Comparison of ENCODE assay signal across 9 mouse cellular contexts in genomic region chr9:58873541-58874324, GRCm38 (mm10). TPM values are rescaled to one million over a fixed set of nuclear protein-coding genes. Genes with fewer than 3 reads are reported as not detected.
DNase-seq lines count a peak whose midpoint lies in the region; ATAC-seq and TF ChIP-seq lines count a peak whose summit lies in the region.
"Had no signal": no experiment of that assay in that cellular context is flagged by ENCODE, and none has a peak within 500 bp of the region (broad histone marks: within the 10 kb centered on the region; RNA-seq: fewer than 3 reads in every experiment).

No protein-coding gene starts in this region.

- no peak for ATAC-seq in kidney, embryonic 14.5 days (ENCODE audit: low FRiP score, low TSS enrichment)
- ATAC-seq in hindbrain, embryonic 11.5 days (ENCODE audit: low FRiP score), result no peak
- peak; percentile 47; the same call in 1 of the 2 replicates for ATAC-seq in monocyte, adult 5-6 weeks (replicated peaks; ENCODE audit: insufficient number of reproducible peaks, low FRiP score, low TSS enrichment, poor library complexity, severe bottlenecking)

- TF ChIP-seq CTCF in kidney, adult 2 months (conservative IDR thresholded peaks at IDR 0.05; ENCODE audit: insufficient read depth, insufficient read length, low read depth, low read length), result peak; percentile 93

- DNase-seq in kidney, adult 2 months, result peak; percentile 56
- DNase-seq in adrenal gland, adult 2 months, result peak; percentile 61
- DNase-seq in embryo, embryonic 10.5 days (ENCODE audit: low spot score), result peak; percentile 76
- DNase-seq in hindbrain, embryonic 11.5 days (ENCODE audit: low spot score), result peak; percentile 69
- DNase-seq in left cerebral cortex, postnatal 10 days (ENCODE audit: extremely low spot score in 1 of 2, low spot score in 2 of 2), result peak; percentile 67 to 74
- DNase-seq in thymus, postnatal 36 days, result peak; percentile 40 to 41

- 47% methylated on average over 10 of the region's 10 CpGs for WGBS in kidney, adult 2 months
- 41% methylated on average over 10 of the region's 10 CpGs for WGBS in kidney, embryonic 14.5 days
- 55% methylated on average over 10 of the region's 10 CpGs for WGBS in hindbrain, embryonic 11.5 days

- H3K27me3 ChIP-seq in kidney, adult 2 months (replicated peaks; ENCODE audit: control insufficient read depth, insufficient read depth, low read length), result no peaks in the 10 kb centered on the region
- no peaks in the 10 kb centered on the region for H3K27me3 ChIP-seq in kidney, embryonic 14.5 days (ENCODE audit: control insufficient read depth, insufficient read depth, low read length)
- H3K27me3 ChIP-seq in hindbrain, embryonic 11.5 days (ENCODE audit: control insufficient read depth, insufficient read depth, low read length), result no peaks in the 10 kb centered on the region

- no peak overlapping the region for H3K4me3 ChIP-seq in kidney, adult 2 months (ENCODE audit: insufficient read depth, low read depth, low read length)
- H3K4me3 ChIP-seq in kidney, embryonic 14.5 days (ENCODE audit: low read length), result no peak overlapping the region
- H3K4me3 ChIP-seq in hindbrain, embryonic 11.5 days (ENCODE audit: low read depth, low read length), result no peak overlapping the region
- H3K4me3 ChIP-seq: erythroblast, embryonic 14.5 days had no signal

- H3K9ac ChIP-seq in kidney, embryonic 14.5 days (ENCODE audit: low read depth, low read length), result no peak overlapping the region
- H3K9ac ChIP-seq in hindbrain, embryonic 11.5 days (ENCODE audit: low read depth, low read length), result no peak overlapping the region

- no peaks in the 10 kb centered on the region for H3K4me1 ChIP-seq in kidney, adult 2 months (ENCODE audit: control insufficient read depth, insufficient read depth, low read length)
- H3K4me1 ChIP-seq in kidney, embryonic 14.5 days (ENCODE audit: control insufficient read depth, insufficient read depth, low read length), result no peaks in the 10 kb centered on the region
- no peaks in the 10 kb centered on the region for H3K4me1 ChIP-seq in hindbrain, embryonic 11.5 days (replicated peaks; ENCODE audit: control insufficient read depth, insufficient read depth, low read length)

- H3K27ac ChIP-seq in kidney, adult 2 months (ENCODE audit: insufficient read depth, low read depth, low read length), result no peak overlapping the region
- H3K27ac ChIP-seq in kidney, embryonic 14.5 days (ENCODE audit: low read depth, low read length), result no peak overlapping the region
- no peak overlapping the region for H3K27ac ChIP-seq in hindbrain, embryonic 11.5 days (ENCODE audit: low read depth, low read length)

- no peaks in the 10 kb centered on the region for H3K9me3 ChIP-seq in kidney, embryonic 14.5 days (ENCODE audit: control insufficient read depth, low read length)
- no peaks in the 10 kb centered on the region for H3K9me3 ChIP-seq in hindbrain, embryonic 11.5 days (ENCODE audit: control insufficient read depth, low read length)

- H3K36me3 ChIP-seq in kidney, adult 2 months (ENCODE audit: control insufficient read depth, insufficient read depth, low read length), result no peaks in the 10 kb centered on the region
- peaks cover 36% of the 10 kb centered on the region for H3K36me3 ChIP-seq in kidney, embryonic 14.5 days (ENCODE audit: control insufficient read depth, insufficient read depth, low read length)
- H3K36me3 ChIP-seq in hindbrain, embryonic 11.5 days (ENCODE audit: control insufficient read depth, insufficient read depth, low read length), result no peaks in the 10 kb centered on the region

- no peak overlapping the region for H3K4me2 ChIP-seq in kidney, embryonic 14.5 days (replicated peaks; ENCODE audit: low read depth, low read length)
- no peak overlapping the region for H3K4me2 ChIP-seq in hindbrain, embryonic 11.5 days (replicated peaks; ENCODE audit: low read depth, low read length)

- TF ChIP-seq POLR2A in kidney, adult 2 months (IDR thresholded peaks at IDR 0.05; ENCODE audit: low read depth, low read length), result no peak

- intact Hi-C loops in left cerebral cortex, postnatal 10 days (cut with DNase I), result loop anchor here (5.0 kb wide), 2 partner anchors 161 to 331 kb away; no protein-coding TSS in a partner anchor

RNA-seq across cellular contexts. Expression of gene Hcn4, which starts 50.5 kb away (rescaled TPM):
- polyA plus RNA-seq in kidney, adult 2 months (2012; rRNA removed), result 0.25 and 0.30 TPM in 2 replicates
- 0.36 and 0.51 TPM in 2 replicates for polyA plus RNA-seq in kidney, embryonic 14.5 days (2014; fragmentation: Nextera tagmentation; extraction: Ambion mirVana)
- total RNA-seq in adrenal gland, adult 2 months (2021), result 1 to 10 TPM in 1 of 2 experiments, under 1 TPM in 1; 0.63 to 1.5 TPM
- 1.6 and 2.2 TPM in 2 replicates for polyA plus RNA-seq in adrenal gland, adult 2 months (2012; rRNA removed)
- polyA plus RNA-seq in hindbrain, embryonic 11.5 days (2014; fragmentation: Nextera tagmentation; extraction: Ambion mirVana), result 1.3 and 1.5 TPM in 2 replicates
- total RNA-seq in left cerebral cortex, postnatal 10 days (2021), result 10 to 100 TPM; 16.2 to 18.2 TPM
- total RNA-seq in monocyte, adult 5-6 weeks (2017), result not detected in 3 replicates
- polyA plus RNA-seq: erythroblast, embryonic 14.5 days had no signal
